Mouse (Mus musculus) brain, embryonic 14.5 days (tissue): ENCODE results near the gene Sfswap.

ENCODE experiments used
- CTCF ChIP-seq: fragments of 200-500 bp; IDR thresholded peaks from 2 replicates; pipeline ENCODE4 v1.5.1; 2012; ENCODE audit warnings: inconsistent platforms, mild to moderate bottlenecking, moderate library complexity, borderline replicate concordance; ENCODE audit not compliant: insufficient read depth, insufficient read length; ENCODE audit errors: extremely low read depth
- POLR2A ChIP-seq: fragments of 200-500 bp; IDR thresholded peaks from 2 replicates; pipeline ENCODE4 v1.6.1; 2012; ENCODE audit warnings: mild to moderate bottlenecking, inconsistent platforms, borderline replicate concordance; ENCODE audit not compliant: poor library complexity, insufficient read depth, insufficient read length, severe bottlenecking; ENCODE audit errors: extremely low read depth

- TF ChIP-seq CTCF (no peak), POLR2A (no peak)
Observed at GRCm38 (mm10) chr5:129562342-129562741, 61.3 kb downstream of the Sfswap start.
